Mouse (Mus musculus) T-helper 17 cell (primary cell): ENCODE results near the gene Cnot6.

Experiments
- in situ Hi-C, 2 experiments: fragments of 300-600 bp; cut with MboI, MseI; formaldehyde crosslinking; loops; 1 replicate in 1 of 2; 2 replicates in 1 of 2; pipeline ENCODE4 v1.15.1; 2025; ENCODE audit warnings: high pct_unique_total_duplicates in 2 of 2

Cnot6 gene

DNA sequence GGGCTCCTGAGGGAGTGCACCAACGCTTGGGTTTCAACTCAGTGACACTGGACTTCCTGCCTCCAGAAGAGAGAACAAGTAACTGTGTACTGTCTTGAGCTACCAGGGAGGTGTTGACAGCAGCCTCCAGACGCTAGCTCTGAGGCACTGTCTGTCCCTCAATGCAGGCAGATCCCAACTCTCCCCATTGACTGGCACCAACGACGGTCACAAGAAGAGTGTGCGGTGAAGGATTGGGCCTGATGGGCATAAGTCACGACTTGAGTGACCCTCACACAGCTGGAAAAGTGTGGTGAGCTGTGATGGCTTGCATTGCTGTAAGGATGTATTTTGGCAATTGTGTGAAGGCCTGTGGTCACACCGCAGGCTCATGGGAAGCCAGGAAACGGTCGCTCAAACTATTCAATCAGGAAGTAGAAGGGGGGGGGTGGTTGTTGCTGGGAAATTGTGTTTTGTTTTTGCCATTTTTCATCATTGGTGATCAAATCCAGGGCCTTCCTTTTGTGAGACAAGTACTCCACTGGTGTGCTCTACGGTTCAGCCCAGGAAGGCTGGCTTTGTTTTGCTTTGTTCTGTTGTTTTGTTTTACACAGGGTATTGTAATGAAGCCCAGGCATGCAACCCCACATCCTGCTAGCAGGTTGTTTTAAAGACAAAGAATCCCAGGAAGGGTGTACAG lies 53.6 kb downstream of the Cnot6 start:
- in situ Hi-C loops: loop anchor here (5.0 kb wide), 2 partner anchors 213 to 298 kb away; no protein-coding TSS in a partner anchor

DNA sequence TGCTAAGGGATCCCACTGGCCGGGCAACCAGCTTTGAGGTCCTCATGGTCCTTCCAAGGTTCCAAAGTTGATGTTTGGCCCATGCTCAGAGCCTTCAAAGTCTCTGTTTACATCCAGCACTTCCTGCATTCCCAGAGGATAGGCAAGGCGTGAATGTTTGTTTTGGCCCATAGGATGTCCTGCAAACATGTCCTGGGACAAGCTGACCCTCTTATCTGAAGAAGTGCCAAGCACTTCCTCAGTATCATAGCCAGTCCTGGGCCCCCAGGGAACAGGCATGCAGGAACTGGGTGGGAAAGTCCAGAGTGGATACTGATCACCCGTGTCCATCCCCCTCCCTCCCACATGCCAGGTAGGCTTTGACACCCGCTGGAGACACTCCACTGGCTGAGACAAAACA lies 54.5 kb downstream of the Cnot6 start:
- in situ Hi-C loops: loop anchor here (5.0 kb wide), 2 partner anchors 214 to 299 kb away; no protein-coding TSS in a partner anchor

DNA sequence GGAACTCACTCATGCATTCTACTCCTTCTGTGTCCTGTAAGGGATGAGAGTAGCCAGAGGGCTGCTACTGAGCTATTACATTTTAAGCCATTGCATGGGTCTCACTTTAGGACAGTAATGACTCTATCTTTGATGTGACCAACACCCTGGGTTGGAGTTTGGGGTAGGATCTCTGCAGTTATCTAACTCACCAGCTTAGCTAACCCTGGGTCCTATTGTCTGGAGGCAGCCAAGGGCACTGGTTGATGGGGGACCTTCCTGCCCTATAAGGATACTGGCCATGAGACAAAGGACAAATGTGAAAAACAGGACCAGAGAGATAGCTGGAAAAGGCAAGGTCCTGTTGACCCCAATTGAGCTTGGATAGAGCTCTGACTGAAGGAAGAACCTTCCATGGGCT lies 57.0 kb downstream of the Cnot6 start:
- in situ Hi-C loops: loop anchor here (5.0 kb wide), 2 partner anchors 217 to 302 kb away; no protein-coding TSS in a partner anchor

DNA sequence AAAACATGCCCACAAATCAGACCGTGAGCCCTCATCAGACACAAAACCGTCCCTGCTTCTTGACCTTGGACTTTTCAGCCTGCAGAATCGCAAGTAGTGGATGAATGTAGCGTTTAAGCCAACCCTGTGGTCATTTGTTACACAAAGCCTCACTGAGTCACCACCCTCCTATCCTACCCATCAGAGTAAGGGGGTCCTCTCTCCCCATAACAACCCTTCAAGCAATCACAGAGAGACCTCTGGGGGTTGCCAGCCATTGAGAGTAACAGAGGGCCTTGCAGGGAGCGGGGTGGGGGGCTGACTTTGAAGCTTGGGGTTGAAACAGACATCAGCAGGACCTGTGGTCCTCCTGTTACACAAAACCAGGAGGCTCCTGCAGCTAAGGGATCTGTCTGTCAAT lies 57.9 kb downstream of the Cnot6 start:
- in situ Hi-C loops: loop anchor here (5.0 kb wide), 2 partner anchors 218 to 303 kb away; no protein-coding TSS in a partner anchor

DNA sequence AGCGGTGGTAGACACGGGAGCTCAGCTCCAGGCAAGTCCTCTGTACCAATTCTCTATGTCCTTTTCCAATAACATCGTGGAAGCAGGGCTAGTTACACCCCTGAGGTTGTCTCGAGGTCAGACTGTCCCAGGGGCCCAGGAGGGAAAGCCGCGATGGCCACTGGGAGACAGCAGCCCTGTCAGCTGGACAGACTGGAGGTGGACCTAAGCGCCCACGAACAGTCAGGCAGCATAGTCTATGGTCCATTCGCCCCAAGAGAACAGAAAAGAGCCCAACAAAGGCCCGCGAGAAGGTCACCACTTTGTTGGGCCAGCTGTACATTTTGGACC lies 59.5 kb downstream of the Cnot6 start:
- in situ Hi-C loops: no loop called here

DNA sequence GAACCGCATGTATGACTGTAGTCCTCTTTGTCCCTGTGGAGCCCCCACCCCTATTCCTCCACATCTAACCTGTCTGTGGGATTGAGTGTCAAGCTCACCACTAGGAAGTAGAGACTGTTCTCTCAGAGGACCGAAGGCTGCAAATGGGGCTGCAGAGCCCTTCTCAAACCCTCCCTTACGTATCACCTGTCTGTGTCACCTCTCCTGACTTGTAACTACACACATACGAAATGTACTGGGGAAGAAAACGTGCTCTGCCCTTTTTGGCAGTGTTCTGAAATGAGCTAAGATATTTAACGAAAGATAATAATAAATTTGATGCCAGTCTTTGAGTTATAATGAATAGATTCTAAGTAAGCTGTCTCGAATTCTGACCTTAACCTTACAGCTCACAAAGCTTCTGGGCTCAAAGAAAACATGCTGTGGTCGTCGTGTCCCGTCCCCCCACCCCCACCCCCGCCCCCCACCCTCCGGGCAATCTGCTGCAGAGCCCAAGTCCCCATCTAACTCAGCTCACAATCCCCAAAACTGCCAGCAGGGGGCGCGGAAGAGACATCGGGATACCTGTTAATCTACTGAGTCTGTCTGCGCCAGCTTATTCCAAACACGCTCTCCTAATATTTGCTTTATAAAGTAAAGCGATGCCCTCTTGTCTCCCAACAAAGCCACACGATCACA lies 60.0 kb downstream of the Cnot6 start:
- in situ Hi-C loops: no loop called here

DNA sequence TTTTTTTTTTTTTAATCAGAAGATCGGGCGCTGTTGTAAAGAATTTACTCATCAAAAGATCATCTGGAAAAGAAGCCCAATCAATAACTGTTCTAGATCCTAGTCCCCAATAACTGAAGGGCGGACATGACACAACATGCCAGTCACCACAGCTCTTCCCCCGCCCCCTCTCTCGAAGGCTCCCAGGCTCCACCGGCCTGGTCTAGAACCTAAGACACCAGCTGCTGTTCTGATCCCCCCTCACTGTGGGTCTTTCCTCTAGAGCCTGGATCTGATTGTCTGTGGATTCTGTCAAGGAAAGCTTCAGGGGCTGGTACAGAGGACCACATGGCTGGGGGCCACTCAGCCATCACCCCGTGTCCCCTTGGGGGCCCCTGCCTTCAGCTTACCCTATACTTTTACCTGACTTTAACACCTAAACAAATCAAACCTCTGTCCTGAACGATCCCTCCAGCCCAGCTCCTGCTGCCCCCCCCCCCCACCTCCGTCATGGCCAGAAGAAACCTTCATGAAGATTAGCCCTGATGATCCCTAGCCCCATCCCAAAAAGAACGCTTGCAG lies 60.7 kb downstream of the Cnot6 start:
- in situ Hi-C loops: no loop called here

DNA sequence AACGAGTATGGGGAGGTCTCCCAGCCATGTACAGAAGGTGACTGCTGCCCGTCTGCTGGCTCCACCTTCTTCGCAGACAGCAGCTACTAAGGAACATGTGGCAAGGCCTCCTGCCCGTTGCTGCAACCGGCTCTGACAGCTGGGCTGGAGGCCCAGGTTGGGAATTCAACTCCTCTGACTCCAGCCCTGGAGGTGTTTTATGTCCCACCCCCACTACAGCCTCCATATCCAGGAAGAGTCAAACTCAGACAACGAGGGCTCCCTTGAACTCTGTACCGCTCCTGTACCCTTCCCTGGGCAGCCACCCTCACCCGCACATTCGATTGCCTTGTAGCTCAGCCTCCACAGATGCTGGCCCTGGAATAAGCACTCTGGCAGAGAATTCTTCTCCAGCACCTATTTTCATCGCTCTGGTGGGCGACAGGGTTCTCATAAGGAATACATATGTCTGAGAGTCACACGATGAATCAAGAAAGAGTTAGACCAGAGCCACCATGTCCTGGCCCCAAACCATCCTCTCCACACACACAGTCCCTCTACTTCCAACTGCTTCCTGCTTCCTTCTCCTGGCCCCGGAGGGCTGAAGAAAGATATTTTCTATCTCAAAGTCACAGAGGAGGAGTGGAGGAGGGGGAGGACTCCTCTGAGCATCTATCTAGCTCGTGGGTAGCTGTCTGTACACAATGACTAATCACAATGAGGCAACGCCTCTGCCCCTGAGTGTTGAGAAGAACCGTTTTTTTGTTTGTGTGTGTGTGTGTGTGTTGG lies 61.3 kb downstream of the Cnot6 start:
- in situ Hi-C loops: no loop called here

DNA sequence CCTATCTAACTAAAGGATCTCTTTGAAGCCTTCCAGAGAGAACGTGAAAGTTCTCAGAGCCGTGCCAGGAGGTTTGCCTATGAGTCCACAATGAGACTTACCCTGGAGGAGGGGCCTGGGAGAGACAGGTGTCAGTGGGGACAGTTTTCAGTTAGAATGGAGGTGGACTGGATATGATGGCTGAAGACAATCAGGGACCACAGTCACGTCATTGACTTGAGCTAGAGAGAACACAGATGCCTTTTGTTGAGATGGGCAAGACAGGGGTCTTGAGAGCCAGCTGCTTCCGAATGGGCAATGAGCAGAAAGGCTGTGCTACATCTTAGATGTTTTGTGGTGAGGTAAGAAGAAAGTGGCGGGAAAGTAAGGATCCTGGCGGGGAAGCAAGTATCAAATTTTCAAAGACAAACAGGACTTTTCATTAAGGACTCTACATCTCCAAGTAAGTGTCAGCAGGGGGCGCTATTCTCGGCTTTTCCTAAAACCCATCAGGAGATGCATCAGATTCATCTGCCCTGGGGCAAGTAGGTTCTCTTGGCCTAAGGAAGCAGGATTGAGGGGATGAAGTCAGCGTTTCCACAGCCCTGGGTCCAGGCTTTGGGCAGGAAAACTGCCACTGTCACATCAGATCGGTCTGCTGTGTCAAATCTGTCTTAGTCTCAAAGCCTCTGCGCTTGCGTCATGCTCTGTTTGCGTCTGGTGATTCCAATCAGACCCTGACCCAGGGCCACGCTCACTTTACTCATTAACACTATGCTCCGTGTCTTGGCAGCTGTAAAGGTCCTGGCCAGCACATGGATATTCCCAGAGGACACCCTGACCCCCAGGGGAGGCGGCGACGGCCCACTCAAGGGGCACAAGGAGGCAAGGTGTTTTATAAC lies 62.2 kb downstream of the Cnot6 start:
- in situ Hi-C loops: no loop called here

DNA sequence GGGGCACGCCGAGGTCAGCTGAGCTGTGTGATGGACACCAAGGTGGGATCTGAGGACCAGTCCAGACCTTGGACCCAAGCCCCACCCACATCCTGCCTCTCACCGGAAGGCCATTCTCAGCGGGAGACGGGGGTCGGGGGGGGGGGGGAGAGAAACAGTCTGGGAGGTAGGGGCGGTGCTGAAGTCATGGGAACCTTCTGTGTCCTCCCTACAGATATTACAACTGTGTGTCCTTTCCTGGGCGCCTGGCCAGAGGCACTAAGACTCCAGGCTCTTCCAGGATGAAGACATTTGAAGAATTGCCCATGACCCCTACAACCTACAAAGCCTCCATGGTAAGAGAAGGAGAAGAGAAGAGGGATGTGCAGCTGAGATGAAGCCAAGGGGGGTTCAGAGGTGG lies 66.8 kb downstream of the Cnot6 start:
- in situ Hi-C loops: loop anchor here in 1 of 2 experiments (25.0 kb wide), 1 partner anchor 1867 kb away; no protein-coding TSS in a partner anchor

DNA sequence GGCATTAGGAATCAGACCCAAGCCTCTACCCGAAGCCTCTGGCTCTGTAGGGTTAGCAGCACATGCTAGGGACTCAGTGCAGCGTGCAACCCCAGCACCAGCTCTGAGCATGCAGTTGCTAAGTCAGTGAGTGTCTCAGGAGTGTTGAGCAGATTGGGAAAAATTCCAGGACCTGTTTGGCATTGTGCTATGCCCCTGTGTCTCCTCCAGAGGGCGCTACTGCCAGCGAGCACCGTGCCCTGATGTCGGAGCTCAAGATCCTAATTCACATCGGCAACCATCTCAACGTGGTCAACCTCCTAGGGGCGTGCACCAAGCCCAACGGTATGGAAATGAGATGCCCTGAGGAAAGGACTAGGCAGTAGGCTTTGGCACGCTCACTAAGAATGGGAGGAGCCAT lies 76.1 kb downstream of the Cnot6 start:
- in situ Hi-C loops: loop anchor here in 1 of 2 experiments (25.0 kb wide), 1 partner anchor 1876 kb away; no protein-coding TSS in a partner anchor

DNA sequence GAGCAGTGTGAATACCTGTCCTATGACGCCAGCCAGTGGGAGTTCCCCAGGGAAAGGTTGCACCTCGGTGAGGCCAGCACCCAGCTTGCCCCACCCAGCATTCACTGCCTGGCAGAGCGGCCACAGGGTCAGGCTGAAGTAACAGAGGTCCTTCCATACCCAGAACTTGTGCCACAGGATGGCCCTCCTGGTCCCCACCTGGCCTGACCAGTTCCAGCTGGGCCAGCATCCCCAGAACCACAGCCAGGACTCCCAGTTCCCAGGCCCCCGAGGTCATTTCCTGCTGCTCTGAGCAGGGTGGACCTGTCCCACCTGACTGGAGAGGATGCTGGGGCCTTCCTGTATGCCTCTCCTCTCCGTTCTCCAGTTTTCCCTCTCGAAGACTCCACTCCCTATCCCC lies 76.9 kb downstream of the Cnot6 start:
- in situ Hi-C loops: loop anchor here in 1 of 2 experiments (25.0 kb wide), 1 partner anchor 1877 kb away; no protein-coding TSS in a partner anchor

DNA sequence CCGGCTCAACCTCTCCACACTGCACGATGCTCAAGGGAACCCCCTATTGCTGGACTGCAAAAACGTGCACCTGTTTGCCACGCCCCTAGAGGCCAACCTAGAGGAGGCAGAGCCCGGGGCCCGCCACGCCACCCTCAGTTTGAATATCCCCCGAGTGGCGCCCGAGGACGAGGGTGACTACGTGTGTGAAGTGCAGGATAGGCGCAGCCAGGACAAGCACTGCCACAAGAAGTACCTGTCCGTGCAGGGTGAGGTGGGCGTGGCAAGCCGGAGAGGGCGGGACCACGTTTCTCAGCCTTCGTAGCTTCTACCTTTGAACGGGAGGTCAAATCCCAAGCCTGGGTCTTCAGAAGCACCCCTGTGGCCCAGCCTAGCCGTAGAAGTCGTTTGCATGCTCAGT lies 78.4 kb downstream of the Cnot6 start:
- in situ Hi-C loops: loop anchor here in 1 of 2 experiments (25.0 kb wide), 1 partner anchor 1878 kb away; no protein-coding TSS in a partner anchor

DNA sequence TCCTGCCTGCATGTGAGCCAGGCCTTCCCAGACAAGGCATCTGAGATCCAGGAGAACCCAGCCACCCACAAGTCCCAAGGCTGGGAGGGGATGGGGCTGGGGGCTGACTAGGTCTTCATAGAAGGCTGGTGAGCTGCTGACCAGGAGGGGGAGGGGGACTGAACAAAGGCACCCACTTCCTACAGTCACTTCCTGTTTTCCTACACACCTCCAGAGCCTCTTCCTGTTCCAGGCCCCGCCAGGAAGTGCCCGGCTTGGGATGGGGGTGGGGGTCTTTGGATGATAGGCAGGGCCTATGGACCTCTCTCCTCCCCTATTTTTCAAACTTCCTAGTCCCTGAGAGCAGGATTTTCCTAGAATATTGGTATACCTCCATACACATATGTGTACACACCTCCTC lies 80.3 kb downstream of the Cnot6 start:
- in situ Hi-C loops: loop anchor here in 1 of 2 experiments (25.0 kb wide), 1 partner anchor 1880 kb away; no protein-coding TSS in a partner anchor

DNA sequence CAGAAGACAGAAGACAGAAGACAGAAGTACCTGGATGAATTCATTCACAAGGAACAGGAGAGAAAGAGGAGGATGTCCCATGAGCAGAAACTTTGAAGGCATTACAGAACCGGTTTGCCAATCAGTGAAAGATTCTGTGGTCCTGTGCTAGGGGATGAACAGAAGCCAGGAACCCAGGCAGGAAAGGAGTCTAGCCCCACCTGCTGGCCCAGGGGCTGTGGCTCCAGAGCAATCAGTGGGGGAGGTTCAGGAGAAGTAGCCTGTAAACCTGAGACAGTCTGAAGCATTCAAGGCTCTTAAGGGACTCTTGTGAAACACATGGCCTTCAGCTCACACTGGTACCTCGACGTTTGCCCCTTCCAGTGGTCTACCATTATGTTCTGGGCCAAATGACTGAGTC lies 81.4 kb downstream of the Cnot6 start:
- in situ Hi-C loops: loop anchor here in 1 of 2 experiments (25.0 kb wide), 1 partner anchor 1881 kb away; no protein-coding TSS in a partner anchor

DNA sequence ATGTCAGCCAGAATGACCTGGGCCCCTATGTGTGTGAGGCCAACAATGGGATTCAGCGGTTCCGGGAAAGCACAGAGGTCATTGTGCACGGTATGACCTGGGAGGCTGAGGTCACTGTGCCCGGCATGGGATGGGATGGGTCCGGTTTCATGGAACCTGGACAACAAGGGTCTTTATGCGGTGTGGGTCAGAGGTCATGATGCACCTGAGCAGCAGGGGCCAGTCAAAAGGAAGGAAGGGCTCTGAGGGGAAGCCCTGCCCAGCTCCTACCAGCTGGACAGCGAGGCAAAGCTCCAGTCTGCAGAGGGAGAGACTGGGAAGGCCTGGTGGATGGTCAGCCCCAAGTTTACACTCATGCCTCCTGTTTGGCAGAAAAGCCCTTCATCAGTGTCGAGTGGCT lies 85.8 kb downstream of the Cnot6 start:
- in situ Hi-C loops: loop anchor here in 1 of 2 experiments (25.0 kb wide), 1 partner anchor 1886 kb away; no protein-coding TSS in a partner anchor

DNA sequence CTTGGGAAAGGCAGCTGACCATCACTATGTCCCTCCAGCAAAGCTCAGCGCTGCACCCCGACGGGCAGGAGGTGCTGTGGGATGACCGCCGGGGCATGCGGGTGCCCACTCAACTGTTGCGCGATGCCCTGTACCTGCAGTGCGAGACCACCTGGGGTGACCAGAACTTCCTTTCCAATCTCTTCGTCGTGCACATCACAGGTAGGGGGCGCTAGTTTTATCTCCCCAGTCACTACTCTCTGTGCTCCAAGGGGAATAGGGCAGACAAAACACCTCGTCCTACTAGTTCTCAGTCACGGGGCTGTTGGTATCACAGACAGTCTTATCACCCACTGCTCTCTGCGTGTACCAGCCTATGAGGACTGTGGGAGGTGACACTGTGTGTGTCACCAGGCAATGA lies 86.7 kb downstream of the Cnot6 start:
- in situ Hi-C loops: loop anchor here in 1 of 2 experiments (25.0 kb wide), 1 partner anchor 1886 kb away; no protein-coding TSS in a partner anchor

DNA sequence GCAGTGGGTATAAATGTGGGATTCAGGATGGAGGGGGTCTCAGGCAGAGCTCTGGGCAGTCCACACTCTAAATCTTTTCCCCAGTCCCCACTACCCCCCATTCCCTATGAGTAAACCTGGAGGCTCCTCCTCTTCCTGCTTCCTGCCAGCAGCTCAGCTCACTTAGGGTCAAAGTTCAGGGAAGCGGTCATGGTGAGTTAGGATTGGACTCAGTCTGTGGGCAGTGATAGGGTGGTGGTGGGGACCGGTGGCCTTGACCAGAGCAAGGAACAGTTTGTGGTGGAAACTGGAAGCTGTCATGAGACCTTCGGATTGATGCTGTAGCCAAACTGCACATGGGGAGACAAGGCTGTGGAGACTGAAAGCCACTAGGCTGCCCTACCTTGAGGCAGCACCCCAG lies 88.4 kb downstream of the Cnot6 start:
- in situ Hi-C loops: no loop called here

DNA sequence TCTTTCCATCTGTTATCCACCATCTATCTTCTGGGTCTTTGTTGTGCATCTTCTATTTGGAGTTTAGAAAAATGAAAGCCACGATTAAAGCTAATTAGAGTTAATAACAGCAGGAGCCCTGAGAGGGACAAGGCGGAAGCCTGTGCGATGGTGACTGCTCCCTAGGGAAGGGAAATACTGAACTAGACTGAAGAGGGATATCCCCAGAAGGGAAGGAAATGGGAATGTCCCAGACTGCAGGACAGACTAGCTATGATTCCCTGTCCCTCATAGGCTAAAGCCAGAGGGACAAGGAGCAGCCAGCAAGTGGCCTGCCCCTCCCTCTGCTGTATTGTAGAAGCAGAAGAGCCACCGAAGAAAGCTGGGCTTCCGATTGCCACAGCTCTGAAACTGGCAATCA lies 90.6 kb downstream of the Cnot6 start:
- in situ Hi-C loops: no loop called here
